Mouse (Mus musculus) frontal cortex, postnatal 25 days (tissue): ENCODE results near the gene Gngt1.

Experiments used
- DNase-seq, 2 experiments: peaks; one replicate each; pipeline ENCODE4 v3.0.0; 2022; ENCODE audit warnings: low spot score in 2 of 2

Gngt1 gene

GRCm38 (mm10) chr6:3993492-3993891 lies at the start of gene Gngt1:
Gene Gngt1 (plus strand): TSS chr6:3993792.
- no peak for DNase-seq

DNA sequence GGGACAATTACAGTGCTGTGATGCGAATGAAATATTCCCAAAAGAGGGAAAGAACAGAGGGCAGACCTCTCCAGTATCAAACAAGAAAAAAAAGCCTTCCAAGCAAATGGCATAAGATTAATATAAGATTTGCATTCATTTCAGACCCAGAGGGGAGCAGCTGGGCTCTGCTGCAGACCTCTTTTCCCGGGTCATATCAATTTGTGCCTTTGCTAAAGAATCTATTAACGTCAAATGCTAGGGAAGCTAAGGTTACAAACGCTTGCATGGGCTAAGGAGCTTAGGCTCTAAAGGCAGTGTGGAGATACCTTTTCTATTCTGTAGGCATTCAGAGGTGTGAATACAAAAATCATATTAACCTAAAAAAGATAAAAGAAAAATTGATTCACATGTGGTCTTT lies 38.6 kb upstream of the Gngt1 start:
- DNase-seq: no peak

DNA sequence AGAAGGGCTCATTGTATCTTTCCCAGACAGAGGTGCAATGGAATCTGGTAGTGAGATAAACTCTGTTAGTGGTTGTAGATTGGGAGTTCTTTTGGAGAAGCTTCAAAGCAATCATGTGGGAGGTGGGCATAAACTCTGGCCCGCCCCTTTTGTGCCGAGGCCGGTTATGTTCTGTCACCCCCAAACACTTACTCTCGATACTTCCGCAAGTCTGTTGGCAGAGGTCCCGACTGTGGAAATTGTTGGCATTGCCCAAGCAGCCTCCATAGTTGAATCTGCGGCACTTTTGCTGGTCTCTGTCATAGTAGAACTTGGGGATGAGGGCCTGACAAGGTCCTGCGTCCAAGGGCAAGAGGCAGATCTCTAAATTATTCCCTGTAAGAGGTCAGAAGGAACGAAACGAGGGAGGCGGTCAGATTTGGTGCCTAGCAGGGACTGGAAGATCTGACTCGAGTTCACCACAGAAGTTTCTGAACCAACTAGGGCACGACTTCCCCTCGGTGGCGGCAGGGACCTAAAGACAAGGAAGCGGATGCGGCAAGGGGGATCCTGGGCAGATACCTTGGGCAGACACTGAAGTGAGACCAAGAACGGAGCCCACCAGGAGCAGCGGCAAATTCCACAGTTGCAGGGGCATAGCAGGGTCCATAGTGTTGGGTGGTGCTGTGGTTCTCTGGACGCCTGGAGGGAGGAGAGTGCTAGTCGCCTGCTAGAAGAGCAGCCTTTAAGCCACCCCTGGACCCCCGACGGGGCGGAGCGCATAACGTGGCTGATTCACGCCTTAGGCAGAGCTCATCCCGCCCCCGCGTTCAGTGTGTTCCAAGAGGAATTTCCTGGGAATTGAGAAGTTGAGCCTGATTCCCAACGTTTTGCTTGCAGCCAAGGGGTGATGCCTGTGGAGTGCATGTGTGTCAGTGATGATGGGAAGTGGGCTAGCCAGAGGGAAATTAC lies 25.6 kb upstream of the Gngt1 start:
- no peak for DNase-seq

GRCm38 (mm10) chr6:3973679-3974078 lies 19.9 kb upstream of the Gngt1 start:
- no peak for DNase-seq

DNA sequence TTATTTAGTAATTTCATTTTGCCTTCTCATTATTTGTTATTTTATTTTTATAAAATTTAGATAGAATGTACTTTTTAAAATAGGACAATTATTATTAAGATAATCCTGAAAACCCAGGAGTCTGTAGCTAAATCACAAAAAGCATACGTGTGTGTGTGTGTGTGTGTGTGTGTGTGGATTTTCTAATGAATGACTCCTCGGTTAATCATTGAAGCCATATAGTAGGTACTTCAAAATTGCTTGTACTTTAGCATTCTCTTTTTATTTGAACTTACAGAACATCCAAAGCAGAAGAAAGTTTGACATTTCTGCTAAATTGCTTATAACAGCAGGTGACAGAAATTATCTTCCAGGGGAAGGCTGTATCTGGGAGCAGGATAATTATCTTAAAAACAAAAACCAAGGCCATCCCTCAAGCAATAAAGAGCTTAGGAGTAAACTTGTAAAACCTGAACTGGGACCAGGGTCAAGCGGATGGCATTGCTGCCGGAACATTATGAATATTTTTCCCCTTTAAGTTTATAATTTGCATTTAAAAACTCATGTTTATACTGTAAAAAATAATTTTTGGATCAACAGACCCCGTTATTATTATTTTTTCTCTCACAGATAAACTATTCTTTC lies 10.8 kb upstream of the Gngt1 start:
- no peak for DNase-seq

- no peak for DNase-seq
Measured at GRCm38 (mm10) chr6:3988750-3989149, 4.8 kb upstream of the Gngt1 start, which contains the start of gene Tfpi2. Gene Tfpi2 (minus strand): TSS chr6:3988919.

DNA sequence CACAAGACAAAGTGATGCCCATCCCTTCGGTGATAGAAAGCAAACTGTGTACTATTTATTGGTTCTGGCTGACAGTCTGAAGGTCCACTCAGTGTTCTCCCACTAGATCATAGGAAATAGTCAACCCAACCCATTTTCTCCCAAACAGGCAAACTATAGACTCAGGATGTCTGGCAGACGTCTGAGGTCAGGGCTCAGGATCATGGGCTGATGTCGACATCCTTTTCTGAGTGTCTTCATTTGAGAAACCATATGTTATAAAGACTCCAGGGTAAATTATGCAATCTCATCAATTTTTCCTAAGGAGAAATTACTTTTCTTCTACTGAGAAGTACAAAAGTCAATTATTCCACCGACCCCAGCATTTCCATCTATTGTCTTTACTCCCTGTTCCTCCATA lies 4.5 kb downstream of the Gngt1 start:
- no peak for DNase-seq

DNA sequence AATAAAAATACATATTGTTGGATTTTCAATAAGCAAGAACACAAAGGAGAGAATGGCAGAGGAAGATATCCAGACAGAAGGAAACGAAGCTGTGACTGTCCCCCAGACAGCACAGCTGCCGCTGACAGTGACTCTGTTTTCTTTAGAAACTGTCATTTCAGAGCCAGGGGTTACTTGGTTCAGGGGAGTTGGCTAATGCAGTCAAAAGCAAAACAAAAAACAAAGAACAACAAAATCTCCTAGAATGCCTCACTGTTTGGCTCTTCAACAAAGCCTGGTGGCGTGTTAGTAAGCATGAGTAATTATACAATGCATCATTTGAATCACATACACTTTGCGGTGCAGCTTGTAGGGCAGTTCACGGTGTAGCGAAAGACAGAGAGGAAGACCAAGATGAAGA lies 5.7 kb downstream of the Gngt1 start:
- DNase-seq: no peak

DNA sequence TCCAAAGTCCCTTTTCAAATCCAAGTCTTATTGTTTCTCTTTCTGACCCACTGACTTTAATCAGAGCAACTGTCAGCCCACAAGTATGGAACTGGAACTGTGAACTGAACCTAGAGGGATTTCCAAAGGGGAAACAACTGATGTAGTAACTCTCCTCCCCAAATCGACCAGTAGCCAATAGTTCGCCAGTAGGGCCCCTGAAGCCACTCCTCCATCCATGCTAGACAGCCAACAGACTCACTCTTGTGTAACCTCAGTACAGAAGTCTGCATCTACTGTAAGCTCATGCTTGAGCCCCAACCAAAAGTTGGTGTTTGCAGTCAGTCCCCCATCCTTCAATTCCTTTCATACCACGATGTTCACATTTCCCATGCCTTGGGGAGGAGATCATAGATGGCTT lies 7.1 kb downstream of the Gngt1 start:
- DNase-seq: no peak

DNA sequence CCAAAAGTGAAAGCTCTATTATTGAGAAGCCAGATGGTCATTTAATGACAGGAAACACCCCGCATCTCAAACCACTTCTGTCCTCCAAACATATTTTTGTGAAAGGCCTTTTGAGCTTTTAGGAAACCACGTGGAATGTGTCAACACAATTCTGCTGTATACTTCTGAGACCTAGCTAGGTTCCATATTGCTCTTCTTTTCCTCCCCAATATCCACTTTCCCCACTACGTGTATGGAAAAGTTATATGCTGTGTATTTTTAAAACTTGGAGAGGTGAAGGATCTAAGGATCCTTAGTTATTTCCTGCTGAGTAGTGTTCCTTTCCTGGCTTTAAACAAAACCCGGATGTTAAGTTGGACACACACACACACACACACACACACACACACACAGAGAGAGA lies 9.9 kb downstream of the Gngt1 start:
- no peak for DNase-seq

DNA sequence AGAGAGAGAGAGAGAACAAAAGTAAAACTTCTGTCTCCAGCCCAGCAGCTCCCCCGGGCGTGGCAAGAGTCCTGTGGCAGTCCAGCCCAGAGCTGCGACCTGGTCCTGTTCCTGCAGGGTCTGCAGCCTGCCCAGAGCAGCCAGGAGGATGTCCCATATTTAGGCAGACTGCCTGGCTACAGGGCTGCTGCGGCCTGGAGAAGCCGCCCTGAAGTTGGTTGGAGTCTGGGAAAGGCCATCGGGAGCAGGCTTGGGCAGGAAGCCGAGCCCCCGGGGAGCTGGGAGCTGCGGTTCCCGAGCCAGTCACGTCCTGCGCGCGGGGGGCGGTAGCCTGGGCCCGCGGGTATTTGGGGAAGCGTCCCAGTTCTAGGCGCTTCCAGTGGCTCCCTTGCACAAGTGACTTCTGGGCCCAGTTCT lies 10.3 kb downstream of the Gngt1 start, which contains the start of gene Gng11:
Gene Gng11, plus strand, starts transcription at position 15 of the 417 bp plus-strand sequence.
- peak; percentile 5 to 12 for DNase-seq

DNA sequence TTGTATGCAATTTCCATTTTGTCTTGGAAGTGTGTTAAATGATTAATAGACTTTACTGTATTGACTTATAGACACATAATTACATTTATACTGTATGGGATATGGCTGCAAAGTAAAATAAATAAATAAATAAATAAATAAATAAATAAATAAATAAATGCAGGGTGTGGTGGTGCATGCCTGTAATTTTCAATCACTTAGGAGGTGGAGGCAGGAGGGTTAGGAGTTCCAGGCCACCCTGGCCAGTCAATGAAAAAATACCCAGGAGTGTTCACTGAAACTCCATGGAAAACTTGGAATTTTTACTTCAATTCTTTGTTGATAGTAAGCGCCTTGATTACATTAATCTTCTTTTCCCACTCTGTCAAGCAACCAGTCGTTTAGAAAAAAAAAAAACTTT lies 11.2 kb downstream of the Gngt1 start:
- DNase-seq: no peak

GRCm38 (mm10) chr6:4008501-4009040 lies 15.0 kb downstream of the Gngt1 start:
- DNase-seq: no peak

DNA sequence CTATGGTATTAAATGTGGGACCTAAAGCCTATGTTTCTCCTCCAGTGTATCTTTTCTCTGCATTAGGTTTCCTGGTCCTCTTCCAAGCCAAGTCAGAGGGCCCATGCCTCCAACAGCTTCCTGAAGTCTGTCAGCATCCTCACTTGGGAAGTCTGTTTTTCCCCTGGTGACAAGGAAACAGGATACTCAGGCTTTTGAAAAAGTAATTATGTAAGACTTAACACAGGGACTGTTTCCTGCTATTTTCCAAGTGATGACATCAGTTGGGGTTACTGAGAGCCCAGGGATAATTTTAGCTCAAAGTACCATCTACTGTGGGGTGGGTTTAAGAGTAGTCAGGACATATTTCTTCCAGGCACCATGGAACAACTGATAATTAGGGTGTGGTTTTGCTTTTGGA lies 16.0 kb downstream of the Gngt1 start:
- DNase-seq: no peak

DNA sequence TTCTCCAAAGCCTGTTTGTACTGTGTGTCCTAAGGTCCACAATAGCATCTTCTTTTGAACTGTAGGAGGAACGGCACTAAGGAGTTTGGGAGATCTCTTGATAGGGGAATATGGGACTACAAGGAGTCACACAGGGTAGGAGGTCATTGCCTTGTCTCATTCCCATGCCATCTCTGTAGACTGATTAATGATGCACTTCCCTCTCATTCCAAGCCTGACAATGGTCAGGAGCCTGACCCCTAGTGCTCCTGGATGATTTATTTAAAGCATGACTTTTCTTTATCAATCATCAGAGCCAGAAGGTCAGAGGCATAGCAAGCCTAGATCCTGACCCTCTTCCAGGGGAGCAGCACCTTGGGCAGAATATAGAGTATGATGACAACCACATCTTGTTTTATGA lies 29.1 kb downstream of the Gngt1 start:
- DNase-seq: no peak

DNA sequence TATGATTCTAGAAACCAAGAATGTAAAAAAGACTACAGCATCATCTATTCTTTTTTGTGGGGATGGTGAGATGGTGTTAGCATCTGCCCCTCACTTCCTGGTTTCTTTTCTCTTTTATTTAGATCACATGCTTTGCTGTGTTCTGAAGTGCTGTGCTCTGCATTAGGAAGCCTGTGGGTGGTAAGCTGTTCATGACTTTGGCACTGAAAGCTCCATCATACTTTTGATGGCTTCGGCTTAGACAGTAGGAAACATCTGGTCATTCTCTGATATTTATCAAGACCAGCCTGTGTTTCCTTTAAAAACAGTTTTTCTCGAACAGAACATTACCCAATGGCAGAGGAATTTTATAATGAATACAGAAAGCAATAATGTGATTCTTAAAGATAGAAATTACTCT lies 32.8 kb downstream of the Gngt1 start:
- DNase-seq: no peak

GRCm38 (mm10) chr6:4030956-4031355 lies 37.4 kb downstream of the Gngt1 start:
- no peak for DNase-seq

GRCm38 (mm10) chr6:4041821-4042220 lies 48.2 kb downstream of the Gngt1 start:
- DNase-seq: no peak
